Mouse (Mus musculus): ENCODE data around the gene Specc1l.

- TF ChIP-seq GATA1 (IDR thresholded peaks at IDR 0.05; ENCODE audit: borderline replicate concordance, low read length) (no peak), FLI1 (IDR thresholded peaks at IDR 0.05; ENCODE audit: low read length) (no peak)
Observed at GRCm38 (mm10) chr10:75315756-75316155, 103.9 kb downstream of the Specc1l start.

All from megakaryocyte, embryonic 14.5 days (primary cell).